Mouse (Mus musculus) erythroblast, embryonic 14.5 days (primary cell): ENCODE data around the gene Eef1b2.

Experiments
- GATA1 ChIP-seq: IDR thresholded peaks from 2 replicates; pipeline ENCODE4 v1.6.1; 2012; ENCODE audit warnings: low read length, inconsistent platforms, mixed read lengths
- TAL1 ChIP-seq: IDR thresholded peaks from 3 replicates; pipeline ENCODE4 v1.6.1; 2012; ENCODE audit warnings: low read length, inconsistent platforms, mixed read lengths

- TF ChIP-seq TAL1 (no peak), GATA1 (no peak)
Measured at GRCm38 (mm10) chr1:63225009-63225408, 48.4 kb downstream of the Eef1b2 start.
